Mouse (Mus musculus) spleen, embryonic (tissue): Measurements from ENCODE around the gene Mterf4.

Experiments used
- CTCF ChIA-PET: fragments of 350-600 bp; sonication (Branson Sonifier 250); formaldehyde crosslinking; loops from one replicate; lab custom pipeline; 2022; lab: Charles Lee

Gene Mterf4

GRCm38 (mm10) chr1:93267207-93267606, 38.5 kb downstream of the Mterf4 start:
- CTCF ChIA-PET: no interaction called here

- CTCF ChIA-PET: no interaction called here
Measured at GRCm38 (mm10) chr1:93257560-93257959, 48.2 kb downstream of the Mterf4 start.

GRCm38 (mm10) chr1:93255761-93256160, 50.0 kb downstream of the Mterf4 start:
- CTCF ChIA-PET: no interaction called here

GRCm38 (mm10) chr1:93252586-93252985, 53.1 kb downstream of the Mterf4 start:
- CTCF ChIA-PET: no interaction called here
